Mouse (Mus musculus): ENCODE data around the gene Tuba1a. TPM values are rescaled to one million over a fixed set of nuclear protein-coding genes. Genes with fewer than 3 reads are reported as not detected.
"Not testable (repeated sequence)": the region's sequence is repeated elsewhere in the genome, so short reads cannot be mapped to it uniquely, and the experiment has no call there.

The Tuba1a gene
- polyA plus RNA-seq, 1 experiment = 125 TPM

- peak overlapping the region; percentile 95 for H3K4me3 ChIP-seq (ENCODE audit: insufficient read depth, low read depth, low read length)
- H3K4me1 ChIP-seq (ENCODE audit: control insufficient read depth, insufficient read depth, insufficient read length, low read length) = peaks cover 3% of the 10 kb centered on the region; the same call in 1 of the 2 replicates
- H3K27ac ChIP-seq (replicated peaks; ENCODE audit: low read depth, low read length) = peak overlapping the region; percentile 96
Observed at GRCm38 (mm10) chr15:98952751-98953400, 627 bp downstream of the Tuba1a start.

DNA sequence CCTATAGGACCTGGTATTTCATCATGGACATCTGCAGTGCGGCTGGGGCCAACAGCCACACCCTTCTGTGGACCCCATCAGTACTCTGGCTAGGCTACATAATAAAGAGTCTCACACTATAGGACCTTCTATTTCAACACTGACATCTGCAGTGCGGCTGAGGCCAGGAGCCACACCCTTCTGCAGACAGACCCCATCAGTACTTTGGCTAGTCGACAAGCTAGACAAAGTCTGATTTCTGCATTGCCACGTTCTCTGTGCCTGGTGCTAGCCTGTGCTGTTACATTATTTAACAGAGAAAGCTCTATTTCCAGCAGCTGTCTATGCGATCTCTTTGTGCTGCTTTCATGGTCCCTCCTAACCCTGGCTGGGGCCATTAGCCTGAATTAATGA, 1.4 kb downstream of the Tuba1a start:
- H3K4me1 ChIP-seq (ENCODE audit: control insufficient read depth, insufficient read depth, insufficient read length, low read length) = peaks cover 3% of the 10 kb centered on the region; the same call in 1 of the 2 replicates
- peak overlapping the region; percentile 47 for H3K4me3 ChIP-seq (ENCODE audit: insufficient read depth, low read depth, low read length)
- no peak overlapping the region for H3K27ac ChIP-seq (replicated peaks; ENCODE audit: low read depth, low read length)

DNA sequence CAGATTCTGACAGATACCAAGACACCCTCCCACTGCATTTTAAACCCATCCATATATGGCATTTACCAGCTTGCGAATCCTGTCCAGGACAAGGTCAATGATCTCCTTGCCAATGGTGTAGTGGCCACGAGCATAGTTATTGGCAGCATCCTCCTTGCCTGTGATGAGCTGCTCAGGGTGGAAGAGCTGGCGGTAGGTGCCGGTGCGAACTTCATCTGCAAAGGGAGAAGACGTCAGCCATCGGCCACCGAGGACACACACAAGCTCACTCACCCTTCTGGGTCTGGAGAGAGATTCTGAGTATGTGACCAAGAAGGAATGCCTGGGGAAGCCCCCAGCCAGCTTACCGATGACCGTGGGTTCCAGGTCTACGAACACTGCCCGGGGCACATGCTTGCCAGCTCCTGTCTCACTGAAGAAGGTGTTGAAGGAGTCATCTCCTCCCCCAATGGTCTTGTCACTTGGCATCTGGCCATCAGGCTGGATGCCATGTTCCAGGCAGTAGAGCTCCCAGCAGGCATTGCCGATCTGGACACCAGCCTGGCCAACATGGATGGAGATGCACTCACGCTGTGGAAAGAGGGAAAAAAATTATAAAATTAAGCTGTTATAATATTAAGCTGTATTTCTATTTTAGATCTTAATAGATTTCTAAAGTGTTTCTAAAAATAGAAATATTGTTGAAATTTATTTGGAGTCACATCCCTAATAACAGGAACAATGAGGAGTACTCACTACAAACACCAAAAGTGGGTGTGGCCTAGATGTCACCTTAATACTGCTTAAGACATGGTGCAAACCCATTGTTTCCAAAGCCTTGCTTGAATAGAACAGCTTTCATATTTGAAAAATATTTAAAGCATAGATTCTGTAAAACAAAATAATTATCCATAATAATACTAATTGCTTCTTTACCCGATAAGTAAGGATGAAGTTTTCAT, 2.1 kb downstream of the Tuba1a start:
- H3K4me3 ChIP-seq (ENCODE audit: insufficient read depth, low read depth, low read length) = peak overlapping the region; percentile 47
- H3K27ac ChIP-seq (replicated peaks; ENCODE audit: low read depth, low read length); H3K4me1 ChIP-seq (ENCODE audit: control insufficient read depth, insufficient read depth, insufficient read length, low read length): not testable (repeated sequence)

- no peak overlapping the region for H3K4me3 ChIP-seq (ENCODE audit: insufficient read depth, low read depth, low read length)
- H3K27ac ChIP-seq (replicated peaks; ENCODE audit: low read depth, low read length) = no peak overlapping the region
- peaks cover 3% of the 10 kb centered on the region; the same call in 1 of the 2 replicates for H3K4me1 ChIP-seq (ENCODE audit: control insufficient read depth, insufficient read depth, insufficient read length, low read length)
Observed at GRCm38 (mm10) chr15:98949607-98949892, 4.0 kb downstream of the Tuba1a start.

DNA sequence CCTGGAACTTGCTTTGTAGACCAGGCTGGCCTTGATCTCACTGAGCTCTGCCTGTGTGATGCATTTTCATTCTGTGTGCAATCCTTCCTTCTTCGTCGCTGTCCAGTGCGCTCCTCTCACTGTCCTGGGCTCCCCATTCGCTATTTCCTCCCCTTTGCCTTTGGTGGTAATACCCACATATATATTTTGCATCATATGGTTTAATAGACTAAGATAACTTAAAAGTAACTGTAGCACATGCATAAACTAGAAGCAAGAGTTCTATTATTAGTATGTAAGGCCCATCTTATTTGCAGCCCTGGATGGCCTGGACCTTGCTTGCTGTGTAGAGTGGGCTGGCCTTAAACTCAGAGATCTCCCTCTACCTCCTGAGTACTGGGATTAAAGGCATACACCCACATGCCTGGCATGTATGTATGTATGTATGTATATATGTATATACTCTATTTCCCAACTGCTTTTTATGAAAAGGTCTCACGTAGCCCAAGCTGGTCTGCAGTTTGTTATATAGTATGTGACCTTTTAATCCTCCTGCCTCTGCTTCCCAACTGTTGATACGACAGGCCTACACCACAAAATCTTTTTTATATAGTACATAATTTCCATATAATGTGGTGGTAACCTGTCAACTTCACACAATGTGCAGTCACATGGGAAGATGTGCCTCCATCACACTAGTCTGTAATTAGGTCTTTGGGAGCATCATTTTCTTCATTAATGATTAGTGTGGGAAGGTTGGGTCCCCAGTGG, 4.5 kb downstream of the Tuba1a start:
- Histone ChIP-seq H3K4me1 (ENCODE audit: control insufficient read depth, insufficient read depth, insufficient read length, low read length) (peaks cover 3% of the 10 kb centered on the region; the same call in 1 of the 2 replicates), H3K4me3 (ENCODE audit: insufficient read depth, low read depth, low read length) (no peak overlapping the region), H3K27ac (replicated peaks; ENCODE audit: low read depth, low read length) (no peak overlapping the region)

DNA sequence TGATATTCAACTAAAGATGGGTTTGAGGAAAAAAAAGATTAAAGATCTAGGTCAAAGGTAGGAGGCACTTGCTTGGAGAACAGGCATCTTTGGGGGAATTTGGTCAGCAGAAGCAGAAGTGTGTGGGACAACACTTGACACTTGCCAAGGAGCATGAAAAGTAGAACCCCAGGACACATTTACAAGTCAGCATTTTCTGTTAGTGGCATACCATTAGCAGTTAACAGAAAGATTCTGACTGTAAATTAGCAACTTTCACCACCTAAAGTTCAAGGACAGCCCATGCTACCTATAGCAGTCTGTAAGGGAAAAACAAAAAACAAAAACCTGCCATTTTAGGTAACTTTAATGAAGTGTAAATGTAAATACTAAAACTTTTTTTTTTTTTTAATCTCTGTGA, 5.1 kb downstream of the Tuba1a start:
- Histone ChIP-seq H3K27ac (replicated peaks; ENCODE audit: low read depth, low read length) (no peak overlapping the region), H3K4me1 (ENCODE audit: control insufficient read depth, insufficient read depth, insufficient read length, low read length) (peaks cover 3% of the 10 kb centered on the region; the same call in 1 of the 2 replicates)

DNA sequence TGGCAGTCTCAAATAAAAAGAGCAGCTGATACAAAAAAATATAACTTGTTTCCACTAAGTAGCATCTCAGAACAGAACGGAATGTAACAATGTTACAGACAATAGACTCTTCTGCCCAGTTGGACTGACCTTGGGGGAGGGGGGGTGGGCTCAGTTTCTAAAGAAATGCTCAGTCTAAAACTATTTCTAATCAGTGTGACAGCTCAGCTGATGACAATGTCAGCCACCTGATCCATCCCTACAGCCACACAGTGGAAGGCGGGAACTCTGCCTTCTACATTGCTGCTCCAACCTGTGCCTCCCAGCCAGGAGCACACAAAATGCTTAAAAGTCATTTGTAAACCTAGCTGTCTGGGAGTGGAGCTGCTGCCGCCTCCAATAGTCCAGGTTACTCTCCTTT, 5.6 kb downstream of the Tuba1a start:
- H3K4me1 ChIP-seq (ENCODE audit: control insufficient read depth, insufficient read depth, insufficient read length, low read length) = peaks cover 3% of the 10 kb centered on the region; the same call in 1 of the 2 replicates
- no peak overlapping the region for H3K4me3 ChIP-seq (ENCODE audit: insufficient read depth, low read depth, low read length)
- no peak overlapping the region for H3K27ac ChIP-seq (replicated peaks; ENCODE audit: low read depth, low read length)

More for the DNA sequence above, 5.1 kb downstream of the Tuba1a start:
- no peak overlapping the region for H3K4me3 ChIP-seq (ENCODE audit: insufficient read depth, low read depth, low read length)

- Histone ChIP-seq H3K27ac (replicated peaks; ENCODE audit: low read depth, low read length) (no peak overlapping the region), H3K4me1 (ENCODE audit: control insufficient read depth, insufficient read depth, insufficient read length, low read length) (no peaks in the 10 kb centered on the region), H3K4me3 (ENCODE audit: insufficient read depth, low read depth, low read length) (no peak overlapping the region)
Observed at GRCm38 (mm10) chr15:98943133-98943532, 10.4 kb downstream of the Tuba1a start.

DNA sequence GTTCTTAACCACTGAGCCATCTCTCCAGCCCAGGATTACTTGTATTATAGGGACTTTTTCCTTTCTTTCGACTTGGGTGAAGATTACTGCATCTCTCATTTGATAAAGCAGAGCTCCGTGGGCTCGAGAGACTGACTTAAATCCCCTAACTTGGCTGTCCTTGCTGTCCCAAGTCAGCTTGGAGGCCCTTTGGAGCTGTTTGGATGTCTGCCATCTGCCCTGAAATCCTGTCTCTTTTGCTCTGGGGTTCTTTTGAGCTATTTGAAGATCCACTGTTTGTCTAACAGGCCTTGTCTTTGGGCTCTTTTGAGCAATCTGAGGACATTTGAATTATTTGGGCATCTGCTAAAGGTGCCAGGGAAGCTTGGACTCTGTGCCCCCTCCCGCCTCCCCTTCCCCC, 11.4 kb downstream of the Tuba1a start:
- H3K4me3 ChIP-seq (ENCODE audit: insufficient read depth, low read depth, low read length) = no peak overlapping the region
- no peaks in the 10 kb centered on the region for H3K4me1 ChIP-seq (ENCODE audit: control insufficient read depth, insufficient read depth, insufficient read length, low read length)
- no peak overlapping the region for H3K27ac ChIP-seq (replicated peaks; ENCODE audit: low read depth, low read length)

GRCm38 (mm10) chr15:98941539-98941938, 12.0 kb downstream of the Tuba1a start:
- Histone ChIP-seq H3K4me1 (ENCODE audit: control insufficient read depth, insufficient read depth, insufficient read length, low read length) (no peaks in the 10 kb centered on the region), H3K4me3 (ENCODE audit: insufficient read depth, low read depth, low read length) (no peak overlapping the region), H3K27ac (replicated peaks; ENCODE audit: low read depth, low read length) (no peak overlapping the region)

GRCm38 (mm10) chr15:98940816-98941215, 12.7 kb downstream of the Tuba1a start:
- Histone ChIP-seq H3K4me1 (ENCODE audit: control insufficient read depth, insufficient read depth, insufficient read length, low read length) (no peaks in the 10 kb centered on the region), H3K27ac (replicated peaks; ENCODE audit: low read depth, low read length) (no peak overlapping the region), H3K4me3 (ENCODE audit: insufficient read depth, low read depth, low read length) (no peak overlapping the region)

DNA sequence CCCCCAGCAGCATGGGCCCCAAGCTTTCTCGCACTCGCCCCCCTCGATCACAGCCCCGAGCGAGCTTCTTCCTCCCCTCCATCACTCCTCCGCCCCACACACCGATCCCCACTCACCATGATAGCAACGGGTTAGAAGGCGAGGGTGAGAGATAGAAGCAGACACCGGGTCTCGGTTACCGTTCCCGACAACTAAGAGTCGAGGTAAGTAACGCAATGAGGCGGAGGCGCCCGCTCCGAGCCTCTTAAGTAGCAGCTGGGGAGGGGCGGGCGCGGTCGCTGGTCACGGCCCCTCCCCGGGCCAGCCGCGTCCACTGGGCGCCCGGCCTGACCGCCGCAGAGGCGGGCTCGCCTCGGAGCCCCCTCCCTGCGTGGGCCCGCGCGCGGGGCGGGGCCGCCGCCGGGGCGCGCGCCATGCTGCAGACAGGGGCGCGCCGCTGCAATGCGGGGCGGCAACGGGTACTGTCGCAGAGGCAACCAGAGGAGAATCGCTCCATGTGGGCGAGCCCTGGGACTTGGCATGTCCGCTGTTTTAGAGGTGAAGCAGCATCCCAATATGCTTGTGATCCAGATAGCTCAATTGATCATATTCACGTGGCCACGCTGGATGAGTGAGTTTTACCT, 19.2 kb downstream of the Tuba1a start, which contains the start of gene Tuba1b:
TSS of gene Tuba1b (minus strand) at position 349 of the 623 bp plus-strand sequence.
- H3K27ac ChIP-seq (replicated peaks; ENCODE audit: low read depth, low read length) = peak within 1 kb of the TSS; percentile 78
- H3K4me1 ChIP-seq (ENCODE audit: control insufficient read depth, insufficient read depth, insufficient read length, low read length) = peaks cover 3% of the 10 kb centered on the region
- H3K4me3 ChIP-seq (ENCODE audit: insufficient read depth, low read depth, low read length) = peak within 1 kb of the TSS; percentile 94

- Histone ChIP-seq H3K4me3 (ENCODE audit: insufficient read depth, low read depth, low read length) (peak overlapping the region; percentile 94), H3K4me1 (ENCODE audit: control insufficient read depth, insufficient read depth, insufficient read length, low read length) (peaks cover 3% of the 10 kb centered on the region), H3K27ac (replicated peaks; ENCODE audit: low read depth, low read length) (peak overlapping the region; percentile 78)
Observed at GRCm38 (mm10) chr15:98933833-98934216, 19.7 kb downstream of the Tuba1a start.

DNA sequence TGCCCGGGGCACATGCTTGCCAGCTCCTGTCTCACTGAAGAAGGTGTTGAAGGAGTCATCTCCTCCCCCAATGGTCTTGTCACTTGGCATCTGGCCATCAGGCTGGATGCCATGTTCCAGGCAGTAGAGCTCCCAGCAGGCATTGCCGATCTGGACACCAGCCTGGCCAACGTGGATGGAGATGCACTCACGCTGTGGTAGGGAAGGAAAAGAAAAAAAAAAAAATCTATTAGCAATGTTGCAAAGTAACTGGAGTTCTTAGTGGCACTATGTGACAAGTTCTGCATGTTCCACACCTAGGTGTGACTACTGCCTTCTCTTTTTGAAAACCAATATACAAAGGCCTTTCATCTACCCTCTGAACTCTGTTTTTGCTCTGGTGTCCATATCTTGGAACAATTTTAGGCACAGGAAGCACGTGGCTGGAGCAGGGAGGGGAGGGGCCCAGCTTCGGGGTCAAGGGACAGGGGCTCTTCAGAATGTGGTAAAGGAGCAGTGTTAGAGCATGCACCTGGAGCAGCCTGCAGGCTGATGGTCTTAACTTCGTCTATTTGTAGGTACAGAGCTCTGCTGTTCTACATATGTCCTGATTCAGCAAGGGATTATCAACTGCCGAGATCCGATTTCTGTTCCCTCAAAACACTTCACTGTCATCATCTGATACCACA, 20.4 kb downstream of the Tuba1a start:
- H3K27ac ChIP-seq (replicated peaks; ENCODE audit: low read depth, low read length) = peak overlapping the region; percentile 23; the same call in 1 of the 2 replicates

More for the DNA sequence above, 20.4 kb downstream of the Tuba1a start:
- H3K4me3 ChIP-seq (ENCODE audit: insufficient read depth, low read depth, low read length) = peak overlapping the region; percentile 94
- H3K4me1 ChIP-seq (ENCODE audit: control insufficient read depth, insufficient read depth, insufficient read length, low read length) = not testable (repeated sequence)

All from brown adipose tissue, adult 24 weeks (tissue).